Mouse (Mus musculus) heart, adult 2 months (tissue): ENCODE data around the gene Glb1l2. TPM values are rescaled to one million over a fixed set of nuclear protein-coding genes. Genes with fewer than 3 reads are reported as not detected.

Experiments
- DNase-seq, 2 experiments: peaks; one replicate each; pipeline ENCODE4 v3.0.0; 2021
- H3K27ac ChIP-seq: fragments of 200-600 bp; 2 replicates; pipeline ENCODE4 v1.8.1; 2022
- H3K27me3 ChIP-seq: fragments of 200-500 bp; 2 replicates; pipeline ENCODE4 v1.6.1; 2012; ENCODE audit warnings: mild to moderate bottlenecking, low read length, inconsistent platforms, mixed read lengths; ENCODE audit not compliant: control insufficient read depth, insufficient read depth
- H3K36me3 ChIP-seq: fragments of 200-500 bp; 2 replicates; pipeline ENCODE4 v1.6.1; 2012; ENCODE audit warnings: low read length, inconsistent platforms; ENCODE audit not compliant: control insufficient read depth, insufficient read depth
- H3K4me1 ChIP-seq: fragments of 200-500 bp; 2 replicates; pipeline ENCODE4 v1.6.1; 2011; ENCODE audit warnings: low read length; ENCODE audit not compliant: control insufficient read depth, insufficient read depth
- H3K4me3 ChIP-seq: fragments of 200-600 bp; 2 replicates; pipeline ENCODE4 v1.8.1; 2022
- H3K79me2 ChIP-seq: fragments of 200-500 bp; replicated peaks from 2 replicates; pipeline ENCODE4 v1.6.1; 2012; ENCODE audit warnings: mild to moderate bottlenecking, inconsistent platforms, low read length, moderate library complexity, mixed read lengths; ENCODE audit not compliant: control insufficient read depth, insufficient read depth
- H3K9ac ChIP-seq: fragments of 200-500 bp; 2 replicates; pipeline ENCODE4 v1.6.1; 2012; ENCODE audit warnings: low read depth, mild to moderate bottlenecking, control low read depth, inconsistent platforms, low read length, mixed read lengths
- CTCF ChIP-seq: fragments of 200-600 bp; IDR thresholded peaks from 2 replicates; pipeline ENCODE4 v1.8.1; 2022; ENCODE audit warnings: antibody characterized with exemption, mild to moderate bottlenecking, moderate library complexity
- EP300 ChIP-seq: fragments of 200-500 bp; IDR thresholded peaks from 2 replicates; pipeline ENCODE4 v1.6.1; 2011; ENCODE audit warnings: low read depth, low read length, control low read depth; ENCODE audit not compliant: insufficient read depth
- POLR2A ChIP-seq: fragments of 200-500 bp; IDR thresholded peaks from 2 replicates; pipeline ENCODE4 v1.6.1; 2011; ENCODE audit warnings: mild to moderate bottlenecking, low read depth, low read length, control low read depth; ENCODE audit not compliant: insufficient read depth
- WGBS: fragments of 180-500 bp; shearing (Covaris S2); methylation state at CpG from one replicate; pipeline ENCODE4 v1.1.7; 2018; 5-methylcytosine and 5-hydroxymethylcytosine counted together
- intact Hi-C: fragments of 180-260 bp; cut with DNase I; formaldehyde crosslinking; loops from one replicate; pipeline ENCODE4 v1.15.1; 2025
- polyA plus RNA-seq: library from polyadenylated mRNA; depleted of rRNA; stranded (reverse); fragments of >200 nt; gene quantifications from 2 replicates; pipeline ENCODE4 v1.2.3, GENCODE M21; 2012; rRNA removed
- total RNA-seq, 2 experiments: library from RNA; stranded (reverse); gene quantifications; 2 replicates each; pipeline ENCODE4 v1.2.3; 2021

Glb1l2 gene
- total and polyA plus RNA-seq, 3 experiments, result 0.39 to 2.2 (median 0.86) TPM

- Histone ChIP-seq H3K79me2 (no peaks in the 10 kb centered on the region), H3K9ac (no peak overlapping the region), H3K4me1 (no peaks in the 10 kb centered on the region), H3K4me3 (no peak overlapping the region), H3K27me3 (no peaks in the 10 kb centered on the region; the same call in 1 of the 2 replicates), H3K27ac (no peak overlapping the region), H3K36me3 (no peaks in the 10 kb centered on the region)
- DNase-seq, result no peak
- WGBS, result 83% methylated on average over 3 of the region's 3 CpGs
- intact Hi-C loops, result no loop called here
- TF ChIP-seq CTCF (no peak), POLR2A (no peak), EP300 (no peak)
Observed at GRCm38 (mm10) chr9:26725709-26726108, 80.6 kb downstream of the Glb1l2 start.

GRCm38 (mm10) chr9:26721771-26722170 lies 84.5 kb downstream of the Glb1l2 start:
- no peak overlapping the region for H3K27ac ChIP-seq
- no peaks in the 10 kb centered on the region for H3K79me2 ChIP-seq
- no peaks in the 10 kb centered on the region for H3K27me3 ChIP-seq
- intact Hi-C loops, result no loop called here
- no peaks in the 10 kb centered on the region for H3K36me3 ChIP-seq
- TF ChIP-seq POLR2A (no peak), CTCF (no peak), EP300 (no peak)
- no peaks in the 10 kb centered on the region for H3K4me1 ChIP-seq
- no peak overlapping the region for H3K4me3 ChIP-seq
- DNase-seq, result no peak
- 73% methylated on average over 7 of the region's 7 CpGs for WGBS
- H3K9ac ChIP-seq, result no peak overlapping the region

GRCm38 (mm10) chr9:26718388-26718787 lies 87.9 kb downstream of the Glb1l2 start:
- Histone ChIP-seq H3K36me3 (no peaks in the 10 kb centered on the region), H3K4me1 (no peaks in the 10 kb centered on the region), H3K79me2 (no peaks in the 10 kb centered on the region), H3K27ac (no peak overlapping the region), H3K4me3 (no peak overlapping the region), H3K9ac (no peak overlapping the region), H3K27me3 (no peaks in the 10 kb centered on the region)
- intact Hi-C loops, result no loop called here
- WGBS, result 62% methylated on average over 3 of the region's 3 CpGs
- TF ChIP-seq CTCF, result no peak
- TF ChIP-seq EP300, result no peak
- no peak for TF ChIP-seq POLR2A
- no peak for DNase-seq

Other genes with a start within 250 kb of the Glb1l2 start
- not detected for gene B3gat1, start 72.7 kb downstream of the Glb1l2 start, total RNA-seq
- not detected in 2 replicates for gene B3gat1, start 72.7 kb downstream of the Glb1l2 start, polyA plus RNA-seq
- gene Glb1l3, start 54.4 kb upstream of the Glb1l2 start, total RNA-seq, result not detected
- not detected in 2 replicates for gene Glb1l3, start 54.4 kb upstream of the Glb1l2 start, polyA plus RNA-seq
- gene Gm1110, start 116.6 kb upstream of the Glb1l2 start, total RNA-seq, result not detected
- gene Gm1110, start 116.6 kb upstream of the Glb1l2 start, polyA plus RNA-seq, result not detected in 2 replicates
- 10 to 100 TPM; 51.6 to 56.3 TPM for gene Acad8, start 193.1 kb upstream of the Glb1l2 start, total RNA-seq
- gene Acad8, start 193.1 kb upstream of the Glb1l2 start, polyA plus RNA-seq, result 32.0 and 57.6 TPM in 2 replicates
- 10 to 100 TPM; 23.8 to 25.4 TPM for gene Thyn1, start 193.2 kb upstream of the Glb1l2 start, total RNA-seq
- gene Thyn1, start 193.2 kb upstream of the Glb1l2 start, polyA plus RNA-seq, result 7.6 and 15.1 TPM in 2 replicates
- 10 to 100 TPM; 26.7 to 27.3 TPM for gene Vps26b, start 223.6 kb upstream of the Glb1l2 start, total RNA-seq
- 16.9 and 26.7 TPM in 2 replicates for gene Vps26b, start 223.6 kb upstream of the Glb1l2 start, polyA plus RNA-seq
- 1 to 10 TPM; 8.5 to 9.0 TPM for gene Ncapd3, start 223.7 kb upstream of the Glb1l2 start, total RNA-seq
- 10.0 and 14.5 TPM in 2 replicates for gene Ncapd3, start 223.7 kb upstream of the Glb1l2 start, polyA plus RNA-seq